8 mouse cellular contexts compared by ENCODE assay signal in genomic region chr13:98814275-98815040, GRCm38 (mm10). TPM values are rescaled to one million over a fixed set of nuclear protein-coding genes. Genes with fewer than 3 reads are reported as not detected.
DNase-seq lines count a peak whose midpoint lies in the region; ATAC-seq and TF ChIP-seq lines count a peak whose summit lies in the region.

No protein-coding gene starts in this region.

- no peaks in the 10 kb centered on the region for H3K9me3 ChIP-seq in G1E (replicated peaks)
- H3K9me3 ChIP-seq in forebrain, embryonic 13.5 days (replicated peaks), result no peaks in the 10 kb centered on the region
- no peaks in the 10 kb centered on the region for H3K9me3 ChIP-seq in hindbrain, embryonic 10.5 days

- DNase-seq in G1E (ENCODE audit: low spot score), result peak; percentile 20
- DNase-seq in hindbrain, embryonic 10.5 days (ENCODE audit: low spot score), result peak; percentile 62
- DNase-seq in layer of hippocampus, postnatal 10 days (ENCODE audit: low spot score in 2 of 2), result peak; percentile 46 to 65
- peak; percentile 48 for DNase-seq in lung, postnatal 36 days
- DNase-seq in right cerebral cortex, postnatal 4 days, result peak; percentile 35

- peak overlapping the region; percentile 97 for H3K9ac ChIP-seq in forebrain, embryonic 13.5 days

- H3K27ac ChIP-seq in bone marrow, adult 2 months (ENCODE audit: control insufficient read depth, insufficient read depth, low read depth, low read length, poor library complexity), result peak overlapping the region; percentile 99
- peak overlapping the region; percentile 90 for H3K27ac ChIP-seq in forebrain, embryonic 13.5 days
- peak overlapping the region; percentile 99 for H3K27ac ChIP-seq in hindbrain, embryonic 10.5 days

- TF ChIP-seq POLR2A in bone marrow, adult 2 months (IDR thresholded peaks at IDR 0.05; ENCODE audit: borderline replicate concordance, control insufficient read depth, low read depth, low read length), result no peak; the same call in 1 of the 2 replicates

- WGBS in bone marrow, adult 2 months, result under 1% methylated on average over 81 of the region's 81 CpGs
- WGBS in forebrain, embryonic 13.5 days, result under 1% methylated on average over 48 of the region's 81 CpGs
- under 1% methylated on average over 81 of the region's 81 CpGs for WGBS in hindbrain, embryonic 10.5 days

- peak overlapping the region; percentile 66 for H3K4me2 ChIP-seq in forebrain, embryonic 13.5 days

- no peaks in the 10 kb centered on the region for H3K36me3 ChIP-seq in G1E (replicated peaks)
- H3K36me3 ChIP-seq in forebrain, embryonic 13.5 days (ENCODE audit: poor library complexity, severe bottlenecking), result no peaks in the 10 kb centered on the region
- H3K36me3 ChIP-seq in hindbrain, embryonic 10.5 days, result no peaks in the 10 kb centered on the region

- peaks cover 39% of the 10 kb centered on the region for H3K4me1 ChIP-seq in G1E (ENCODE audit: insufficient read depth, low read depth, low read length)
- peaks cover 1% of the 10 kb centered on the region; the same call in 1 of the 2 replicates for H3K4me1 ChIP-seq in bone marrow, adult 2 months (ENCODE audit: control insufficient read depth, insufficient read depth, low read length)
- H3K4me1 ChIP-seq in forebrain, embryonic 13.5 days, result peaks cover 17% of the 10 kb centered on the region
- H3K4me1 ChIP-seq in hindbrain, embryonic 10.5 days (replicated peaks), result peaks cover 31% of the 10 kb centered on the region

- TF ChIP-seq CTCF in G1E (IDR thresholded peaks at IDR 0.05; ENCODE audit: low read depth, low read length), result no peak
- TF ChIP-seq CTCF in bone marrow, adult 2 months (IDR thresholded peaks at IDR 0.05; ENCODE audit: control insufficient read depth, insufficient read depth, low read length), result no peak

- H3K27me3 ChIP-seq in G1E (ENCODE audit: insufficient read depth, low read length), result no peaks in the 10 kb centered on the region
- no peaks in the 10 kb centered on the region for H3K27me3 ChIP-seq in forebrain, embryonic 13.5 days
- H3K27me3 ChIP-seq in hindbrain, embryonic 10.5 days (ENCODE audit: insufficient read depth, poor library complexity, severe bottlenecking), result no peaks in the 10 kb centered on the region

- peak overlapping the region; percentile 86 for H3K4me3 ChIP-seq in G1E (ENCODE audit: low read depth, low read length)
- H3K4me3 ChIP-seq in bone marrow, adult 2 months (replicated peaks; ENCODE audit: control insufficient read depth, low read depth, low read length), result peak overlapping the region; percentile 100
- peak overlapping the region; percentile 96 for H3K4me3 ChIP-seq in forebrain, embryonic 13.5 days
- H3K4me3 ChIP-seq in hindbrain, embryonic 10.5 days, result peak overlapping the region; percentile 91

- ATAC-seq in G1E (ENCODE audit: extremely low read depth, insufficient number of reproducible peaks, low FRiP score, poor library complexity, severe bottlenecking), result no peak
- ATAC-seq in forebrain, embryonic 13.5 days, result peak; percentile 63
- ATAC-seq in megakaryocyte-erythroid progenitor cell, adult 5-6 weeks (replicated peaks; ENCODE audit: low FRiP score, low TSS enrichment, poor library complexity, severe bottlenecking), result no peak

RNA-seq across cellular contexts. Expression of gene Fcho2, which starts 0.8 kb away (rescaled TPM):
- total RNA-seq in G1E (2014; fragmentation: Nextera tagmentation) (73.2 and 105 TPM in 2 replicates), G1E (2017) (26.5 and 30.7 TPM in 2 replicates)
- 4.8 and 5.0 TPM in 2 replicates for polyA plus RNA-seq in G1E (2012)
- polyA plus RNA-seq in bone marrow, adult 2 months (2011; ENCODE audit: insufficient read depth, insufficient read length, low replicate concordance, missing spikeins), result 35.7 and 96.2 TPM in 2 replicates
- polyA plus RNA-seq in forebrain, embryonic 13.5 days (2015; fragmentation: Nextera tagmentation; extraction: Ambion mirVana), result 28.8 and 33.4 TPM in 2 replicates
- polyA plus RNA-seq in hindbrain, embryonic 10.5 days (2016; fragmentation: Nextera tagmentation; extraction: Ambion mirVana), result 23.5 and 27.3 TPM in 2 replicates
- 10 to 100 TPM; 36.0 to 37.1 TPM for total RNA-seq in layer of hippocampus, postnatal 10 days (2021)
- total RNA-seq in megakaryocyte-erythroid progenitor cell, adult 5-6 weeks (2014; fragmentation: Nextera tagmentation), result 42.2 and 43.0 TPM in 2 replicates
- total RNA-seq in megakaryocyte-erythroid progenitor cell, adult 5-6 weeks (2017), result 14.7 and 18.3 TPM in 2 replicates
